8 mouse cellular contexts compared by ENCODE assay signal in genomic region chr17:28349901-28350465, GRCm38 (mm10). TPM values are rescaled to one million over a fixed set of nuclear protein-coding genes. Genes with fewer than 3 reads are reported as not detected.
DNase-seq lines count a peak whose midpoint lies in the region; ATAC-seq and TF ChIP-seq lines count a peak whose summit lies in the region.

No protein-coding gene starts in this region.

- TF ChIP-seq POLR2A in cerebellum, adult 2 months (IDR thresholded peaks at IDR 0.05; ENCODE audit: borderline replicate concordance, insufficient read depth, low read length), result no peak

- no peak for TF ChIP-seq CTCF in cerebellum, adult 2 months (IDR thresholded peaks at IDR 0.05; ENCODE audit: borderline replicate concordance, insufficient read depth, low read depth, low read length)

- H3K27me3 ChIP-seq in cerebellum, adult 2 months (ENCODE audit: control insufficient read depth, insufficient read depth, low read length), result peaks cover 7% of the 10 kb centered on the region; the same call in 1 of the 2 replicates
- no peaks in the 10 kb centered on the region for H3K27me3 ChIP-seq in kidney, embryonic 14.5 days (ENCODE audit: control insufficient read depth, insufficient read depth, low read length)
- H3K27me3 ChIP-seq in midbrain, embryonic 15.5 days (replicated peaks), result peaks cover 19% of the 10 kb centered on the region

- H3K9me3 ChIP-seq in kidney, embryonic 14.5 days (ENCODE audit: control insufficient read depth, low read length), result no peaks in the 10 kb centered on the region
- no peaks in the 10 kb centered on the region for H3K9me3 ChIP-seq in midbrain, embryonic 15.5 days

- no peak for DNase-seq in cerebellum, adult 2 months
- no peak for DNase-seq in cerebellum, adult 11 months
- DNase-seq in adrenal gland, postnatal 10 days, result peak; percentile 67
- DNase-seq in gastrocnemius, postnatal 25 days, result peak; percentile 71
- DNase-seq in ovary, adult 18-20 months (ENCODE audit: low spot score), result no peak
- no peak for DNase-seq in frontal cortex, postnatal 36 days (ENCODE audit: low spot score in 2 of 2)

- H3K9ac ChIP-seq in kidney, embryonic 14.5 days (ENCODE audit: low read depth, low read length), result peak overlapping the region; percentile 90
- H3K9ac ChIP-seq in midbrain, embryonic 15.5 days, result peak overlapping the region; percentile 44

- H3K36me3 ChIP-seq in kidney, embryonic 14.5 days (ENCODE audit: control insufficient read depth, insufficient read depth, low read length), result no peaks in the 10 kb centered on the region
- no peaks in the 10 kb centered on the region for H3K36me3 ChIP-seq in midbrain, embryonic 15.5 days (replicated peaks)

- H3K4me2 ChIP-seq in kidney, embryonic 14.5 days (replicated peaks; ENCODE audit: low read depth, low read length), result peak overlapping the region; percentile 93
- H3K4me2 ChIP-seq in midbrain, embryonic 15.5 days, result peak overlapping the region; percentile 94

- no peak overlapping the region for H3K27ac ChIP-seq in cerebellum, adult 2 months (ENCODE audit: insufficient read depth, low read length)
- peak overlapping the region; percentile 98 for H3K27ac ChIP-seq in kidney, embryonic 14.5 days (ENCODE audit: low read depth, low read length)
- peak overlapping the region; percentile 36 for H3K27ac ChIP-seq in midbrain, embryonic 15.5 days

- H3K4me3 ChIP-seq in cerebellum, adult 2 months (replicated peaks; ENCODE audit: insufficient read depth, low read depth, low read length), result peak overlapping the region; percentile 5
- peak overlapping the region; percentile 86 for H3K4me3 ChIP-seq in kidney, embryonic 14.5 days (ENCODE audit: low read length)
- H3K4me3 ChIP-seq in midbrain, embryonic 15.5 days, result peak overlapping the region; percentile 51

- WGBS in cerebellum, adult 2 months, result 2% methylated on average over 50 of the region's 54 CpGs
- WGBS in kidney, embryonic 14.5 days, result under 1% methylated on average over 43 of the region's 54 CpGs
- WGBS in midbrain, embryonic 15.5 days, result 0% methylated on average over 40 of the region's 54 CpGs

- H3K4me1 ChIP-seq in cerebellum, adult 2 months (ENCODE audit: control insufficient read depth, insufficient read depth, low read length), result no peaks in the 10 kb centered on the region
- peaks cover 53% of the 10 kb centered on the region for H3K4me1 ChIP-seq in kidney, embryonic 14.5 days (ENCODE audit: control insufficient read depth, insufficient read depth, low read length)
- H3K4me1 ChIP-seq in midbrain, embryonic 15.5 days, result peaks cover 31% of the 10 kb centered on the region

- ATAC-seq in kidney, embryonic 14.5 days (ENCODE audit: low FRiP score, low TSS enrichment), result peak; percentile 21; the same call in 1 of the 2 replicates
- ATAC-seq in midbrain, embryonic 15.5 days (replicated peaks), result peak; percentile 38; the same call in 1 of the 2 replicates

RNA-seq across cellular contexts. Expression of gene Tead3, which starts 0.6 kb away (rescaled TPM):
- polyA plus RNA-seq in cerebellum, adult 2 months (2012; rRNA removed), result 2.3 and 3.2 TPM in 2 replicates
- total RNA-seq in adrenal gland, postnatal 10 days (2021), result 10 to 100 TPM; 12.8 to 13.5 TPM
- 1 to 10 TPM; 6.9 to 8.8 TPM for total RNA-seq in gastrocnemius, postnatal 25 days (2021)
- 8.7 and 10.9 TPM in 2 replicates for polyA plus RNA-seq in kidney, embryonic 14.5 days (2014; fragmentation: Nextera tagmentation; extraction: Ambion mirVana)
- 1.4 and 2.1 TPM in 2 replicates for polyA plus RNA-seq in midbrain, embryonic 15.5 days (2015; fragmentation: Nextera tagmentation; extraction: Ambion mirVana)

RNA-seq across cellular contexts. Expression of gene Tulp1, which starts 15.0 kb away (rescaled TPM):
- 0.29 TPM in 1 of 2 replicates, not detected in the other for polyA plus RNA-seq in cerebellum, adult 2 months (2012; rRNA removed)
- under 1 TPM; 0.33 to 1.00 TPM for total RNA-seq in adrenal gland, postnatal 10 days (2021)
- not detected for total RNA-seq in gastrocnemius, postnatal 25 days (2021)
- 5.1 and 5.6 TPM in 2 replicates for polyA plus RNA-seq in kidney, embryonic 14.5 days (2014; fragmentation: Nextera tagmentation; extraction: Ambion mirVana)
- polyA plus RNA-seq in midbrain, embryonic 15.5 days (2015; fragmentation: Nextera tagmentation; extraction: Ambion mirVana), result 1.3 and 1.9 TPM in 2 replicates

RNA-seq across cellular contexts. Expression of gene Rpl10a, which starts 21.7 kb away (rescaled TPM):
- 808 and 827 TPM in 2 replicates for polyA plus RNA-seq in cerebellum, adult 2 months (2012; rRNA removed)
- 100 to 1,000 TPM; 948 to 951 TPM for total RNA-seq in adrenal gland, postnatal 10 days (2021)
- total RNA-seq in gastrocnemius, postnatal 25 days (2021), result 100 to 1,000 TPM; 364 to 390 TPM
- polyA plus RNA-seq in kidney, embryonic 14.5 days (2014; fragmentation: Nextera tagmentation; extraction: Ambion mirVana), result 911 and 1,064 TPM in 2 replicates
- polyA plus RNA-seq in midbrain, embryonic 15.5 days (2015; fragmentation: Nextera tagmentation; extraction: Ambion mirVana), result 307 and 313 TPM in 2 replicates

RNA-seq across cellular contexts. Expression of gene Fance, which starts 36.7 kb away (rescaled TPM):
- 16.5 and 18.4 TPM in 2 replicates for polyA plus RNA-seq in cerebellum, adult 2 months (2012; rRNA removed)
- 10 to 100 TPM; 24.2 to 36.2 TPM for total RNA-seq in adrenal gland, postnatal 10 days (2021)
- total RNA-seq in gastrocnemius, postnatal 25 days (2021), result 10 to 100 TPM in 1 of 2 experiments, 1 to 10 TPM in 1; 9.2 to 11.6 TPM
- 24.1 and 31.9 TPM in 2 replicates for polyA plus RNA-seq in kidney, embryonic 14.5 days (2014; fragmentation: Nextera tagmentation; extraction: Ambion mirVana)
- 27.8 and 28.5 TPM in 2 replicates for polyA plus RNA-seq in midbrain, embryonic 15.5 days (2015; fragmentation: Nextera tagmentation; extraction: Ambion mirVana)

Comparison
In these comparisons a context has a peak if more than half of its experiments do, and no peak if none do; other contexts are left out.
1. DNase-seq: peak in adrenal gland, postnatal 10 days (single experiment) and gastrocnemius, postnatal 25 days (single experiment); none in cerebellum, adult 2 months (0 of 2), cerebellum, adult 11 months (single experiment), ovary, adult 18-20 months (single experiment) and frontal cortex, postnatal 36 days (0 of 2).
2. H3K4me3 ChIP-seq: peak in every context shown above with its lines; median percentile 86 in kidney, embryonic 14.5 days; 51 in midbrain, embryonic 15.5 days; 5 in cerebellum, adult 2 months.